Mouse (Mus musculus) thymus, postnatal 4 days (tissue): ENCODE data around the gene Otop3.
A peak's percentile ranks its signal among the peaks of the same experiment; 100 is the strongest.

Experiments
- DNase-seq: peaks from one replicate; pipeline ENCODE4 v3.0.0; 2021

The Otop3 gene

GRCm38 (mm10) chr11:115334531-115334930 lies at the start of gene Otop3:
Otop3 (plus strand) TSS chr11:115334731.
- DNase-seq = no peak

DNA sequence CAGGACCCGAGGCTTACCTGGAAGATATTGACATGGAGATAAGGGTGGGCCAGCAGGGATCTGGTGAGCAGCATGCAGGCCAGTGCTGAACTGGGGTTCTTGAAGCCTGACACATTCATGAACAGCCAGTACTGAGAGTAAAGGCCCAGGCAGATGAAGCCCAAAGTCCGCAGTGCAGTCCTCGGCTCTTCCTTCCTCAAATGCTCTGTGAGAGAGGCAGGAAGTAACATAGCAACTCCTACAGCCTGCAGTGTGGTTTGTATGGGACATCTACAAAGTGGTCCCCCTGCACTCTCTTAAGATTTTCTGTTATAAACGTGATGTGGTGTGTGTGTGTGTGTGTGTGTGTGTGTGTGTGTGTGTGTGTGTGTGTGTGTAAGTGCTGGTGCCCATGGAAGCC lies 49.2 kb upstream of the Otop3 start:
- no peak for DNase-seq

GRCm38 (mm10) chr11:115286201-115286993 lies 48.1 kb upstream of the Otop3 start:
- DNase-seq = no peak

- DNase-seq = no peak
These were observed 47.1 kb upstream of the Otop3 start for GRCm38 (mm10) chr11:115287386-115287785.

DNA sequence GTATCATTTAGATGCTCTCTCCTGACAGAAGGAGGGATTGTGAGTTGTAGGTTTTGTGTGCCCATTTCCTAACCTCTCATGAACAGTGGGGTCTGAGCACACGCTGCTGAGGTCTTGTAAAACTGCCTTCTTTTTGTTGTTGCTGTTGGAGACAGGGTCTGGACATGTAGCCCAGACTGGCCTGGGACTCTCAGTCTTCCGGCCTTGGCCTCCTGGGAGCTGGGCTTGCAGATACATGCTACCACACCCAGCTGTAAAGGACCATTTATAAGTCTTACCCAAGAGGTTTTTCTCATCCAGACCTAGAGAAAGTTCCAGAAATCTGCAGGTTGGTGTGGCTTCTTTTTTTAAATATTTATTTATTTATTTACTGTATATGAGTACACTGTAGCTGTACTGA lies 46.2 kb upstream of the Otop3 start:
- DNase-seq = no peak

DNA sequence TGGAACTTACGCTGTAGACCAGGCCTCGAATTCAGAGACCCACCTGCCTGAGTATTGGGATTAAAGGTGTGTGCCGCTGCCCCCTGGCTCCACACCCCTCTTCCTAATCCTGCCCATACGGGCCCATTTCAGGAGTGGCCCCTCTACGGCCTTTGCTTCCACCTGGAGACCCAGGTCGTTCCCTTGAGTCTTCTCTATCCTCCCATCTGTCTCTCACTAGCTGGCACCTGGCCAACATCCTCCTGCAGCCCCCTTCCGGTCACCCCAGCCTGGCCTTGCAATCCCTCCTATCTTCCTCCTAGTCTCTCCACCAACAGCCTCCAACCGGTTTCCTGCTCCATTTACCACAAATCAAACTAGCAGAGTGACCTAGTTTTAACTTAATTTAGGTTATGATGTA lies 44.6 kb upstream of the Otop3 start:
- DNase-seq = no peak

DNA sequence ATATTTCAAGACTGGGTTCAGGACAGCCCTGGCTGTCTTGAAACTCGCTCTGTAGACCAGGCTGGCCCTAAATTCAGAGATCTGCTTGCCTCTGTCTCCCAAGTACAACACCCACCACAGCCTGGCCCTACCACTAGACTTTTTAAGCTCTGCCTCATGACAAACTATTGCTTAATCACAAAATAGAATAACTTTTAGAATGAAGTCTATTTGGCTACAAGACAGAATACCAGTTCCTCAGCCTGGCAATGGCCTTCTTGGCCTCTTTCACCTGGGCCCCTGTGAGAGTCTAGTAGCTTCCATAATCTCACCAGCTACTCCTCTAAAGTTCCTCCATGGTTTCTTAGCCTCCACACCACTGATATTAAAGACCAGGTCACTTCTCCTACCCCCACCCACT lies 44.2 kb upstream of the Otop3 start:
- no peak for DNase-seq

DNA sequence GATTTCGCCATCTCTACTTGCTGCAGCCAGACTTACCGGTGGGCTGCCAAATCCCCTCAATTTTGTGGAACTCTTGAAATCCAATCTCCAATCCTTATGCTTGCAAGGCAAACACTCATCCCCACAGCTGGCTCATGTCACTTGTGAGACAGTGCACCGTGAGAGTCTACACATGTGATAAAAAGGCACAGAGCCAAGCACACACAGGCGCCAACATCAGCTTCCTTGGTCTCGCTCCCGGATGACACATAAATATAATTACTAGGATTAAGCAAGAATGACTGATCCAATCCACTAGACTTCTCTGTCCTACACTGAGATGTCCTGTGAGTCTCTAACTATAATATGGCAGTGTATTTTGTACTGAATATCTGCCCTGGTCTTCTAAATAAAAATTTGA lies 43.6 kb upstream of the Otop3 start:
- no peak for DNase-seq

- no peak for DNase-seq
These were observed 43.0 kb upstream of the Otop3 start for GRCm38 (mm10) chr11:115291503-115291902.

DNA sequence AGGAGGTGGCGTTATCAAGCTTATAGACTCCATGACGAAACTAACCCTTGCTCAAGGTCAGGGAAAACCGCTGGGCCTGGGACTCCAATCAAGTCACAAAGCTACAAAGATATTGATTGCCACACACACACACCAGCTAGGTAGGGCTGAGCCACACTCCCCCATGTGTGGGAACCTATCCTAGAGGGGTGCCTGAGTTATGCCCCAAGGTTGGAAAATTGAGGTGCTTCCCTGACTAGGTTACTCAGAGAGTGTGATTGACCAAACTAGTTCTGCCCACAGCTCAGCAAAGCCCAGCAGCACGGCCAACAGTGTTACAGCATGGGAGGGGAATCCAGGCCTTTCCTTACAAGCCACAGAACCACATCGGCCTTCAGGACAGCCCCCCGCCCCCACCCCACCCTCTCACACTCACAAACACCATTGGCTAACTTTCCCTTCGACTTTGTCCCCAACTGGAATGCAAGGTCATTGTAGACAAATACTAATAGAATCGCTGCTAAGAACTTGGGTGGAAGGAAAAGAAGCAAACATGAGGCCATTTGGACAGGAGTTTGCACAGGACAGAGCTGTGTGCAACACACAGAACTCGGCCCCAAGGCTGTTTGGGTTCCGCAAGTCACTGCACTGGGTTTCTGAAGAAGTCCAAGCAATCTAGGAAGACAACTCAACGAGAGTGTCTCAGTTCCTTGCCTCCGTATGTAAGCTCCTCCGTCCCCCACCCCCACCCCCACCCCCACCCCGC lies 41.7 kb upstream of the Otop3 start:
- no peak for DNase-seq

DNA sequence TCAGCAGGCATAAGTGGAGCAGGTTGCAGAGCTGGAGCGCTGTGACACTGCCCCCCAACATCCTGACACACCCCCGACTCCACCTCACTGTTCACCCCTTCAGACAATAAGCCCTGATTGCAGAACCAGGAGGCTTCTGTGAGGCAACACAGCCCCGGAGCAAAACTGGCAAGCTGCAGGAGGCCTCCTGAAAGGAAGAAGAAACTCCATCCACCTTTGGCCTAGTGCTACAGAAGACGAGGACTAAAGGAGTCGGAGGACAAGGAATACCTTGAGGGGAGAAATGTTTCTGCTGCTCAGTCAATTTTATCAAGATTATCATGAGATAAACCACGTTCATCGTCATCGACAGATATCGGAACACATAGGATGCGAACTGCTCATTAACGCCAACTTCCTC lies 38.6 kb upstream of the Otop3 start:
- DNase-seq = no peak

- no peak for DNase-seq
These were observed 37.9 kb upstream of the Otop3 start for GRCm38 (mm10) chr11:115296471-115297210.

- DNase-seq = peak; percentile 86
These were observed 37.2 kb upstream of the Otop3 start, which contains the start of gene Fads6 for GRCm38 (mm10) chr11:115297214-115297826. Fads6 (minus strand) TSS chr11:115297663.

GRCm38 (mm10) chr11:115298160-115298559 lies 36.4 kb upstream of the Otop3 start:
- DNase-seq = no peak

DNA sequence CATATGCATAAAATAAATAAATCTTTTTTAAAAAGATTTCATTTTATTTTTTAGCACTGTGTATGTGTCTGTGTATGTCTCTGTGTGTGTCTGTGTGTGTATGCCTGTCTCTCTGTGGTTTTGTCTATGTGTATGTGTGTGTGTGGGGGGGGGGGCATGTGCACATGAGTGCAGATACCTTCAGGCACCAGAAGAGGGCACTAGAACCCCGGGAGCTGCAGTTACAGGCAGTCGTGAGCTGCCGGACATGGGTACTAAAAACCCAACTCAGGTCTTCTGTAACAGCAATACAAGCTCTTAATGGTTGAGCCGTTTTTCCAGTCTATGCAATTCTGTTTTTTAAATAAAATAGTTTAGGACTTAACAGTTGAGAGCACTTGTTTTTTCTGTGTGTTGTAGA lies 33.8 kb upstream of the Otop3 start:
- DNase-seq = no peak

DNA sequence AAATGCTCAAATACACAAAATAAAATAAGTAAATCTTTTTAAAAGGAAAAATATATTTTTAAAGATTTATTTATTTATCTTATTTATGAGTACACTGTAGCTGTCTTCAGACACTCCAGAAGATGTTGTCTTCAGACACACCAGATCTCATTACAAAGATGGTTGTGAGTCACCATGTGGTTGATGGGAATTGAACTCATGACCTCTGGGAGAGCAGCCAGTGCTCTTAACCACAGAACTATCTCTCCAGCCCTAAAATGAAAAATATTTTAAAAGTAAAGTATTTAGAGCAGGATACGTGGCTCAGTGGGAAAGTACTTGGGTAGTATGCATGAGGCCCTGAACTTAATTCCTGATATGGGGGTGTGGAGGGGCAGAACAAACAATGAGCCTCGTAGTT lies 33.2 kb upstream of the Otop3 start:
- DNase-seq = no peak

GRCm38 (mm10) chr11:115303167-115303566 lies 31.4 kb upstream of the Otop3 start:
- no peak for DNase-seq

- no peak for DNase-seq
These were observed 27.7 kb upstream of the Otop3 start, which contains the start of gene Otop2 for GRCm38 (mm10) chr11:115306863-115307262. Otop2 (plus strand) TSS chr11:115307163.

DNA sequence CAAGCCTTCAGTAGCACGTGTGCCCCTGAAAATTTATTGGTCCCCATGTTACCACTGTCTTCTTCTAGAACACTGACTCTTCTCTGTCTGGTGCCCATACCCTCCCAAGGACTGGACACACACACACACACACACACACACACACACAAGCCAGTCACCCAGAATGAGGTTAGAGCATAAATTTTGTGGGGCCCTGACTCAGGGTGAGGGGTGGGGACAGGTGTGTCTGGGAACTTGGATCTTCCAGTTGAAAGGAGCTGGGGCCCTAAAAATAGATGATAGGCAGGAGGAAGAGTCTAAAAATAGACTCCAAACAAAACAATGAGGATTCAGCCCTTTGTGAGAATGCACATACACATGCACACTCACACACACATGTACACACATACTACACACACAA lies 25.8 kb upstream of the Otop3 start:
- no peak for DNase-seq

DNA sequence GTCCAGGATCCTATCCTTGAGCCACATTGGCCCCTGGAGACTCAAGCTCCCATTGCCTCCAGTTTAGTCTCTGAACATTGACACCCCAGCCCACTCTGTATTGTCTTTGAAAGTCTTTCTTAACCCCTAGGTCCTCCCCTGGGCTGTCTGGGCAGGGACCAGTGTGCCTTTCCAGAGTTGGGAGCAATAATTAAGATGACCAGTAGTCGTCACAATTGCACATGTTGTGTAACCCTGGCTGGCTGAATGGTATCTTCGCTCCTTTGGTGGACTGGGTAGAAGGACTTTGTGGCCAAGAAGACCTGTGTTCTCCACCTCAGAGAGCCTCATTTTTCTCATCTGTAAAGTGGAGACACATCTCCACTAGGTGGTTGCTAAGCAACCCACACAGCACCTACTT lies 20.3 kb upstream of the Otop3 start:
- DNase-seq = no peak

DNA sequence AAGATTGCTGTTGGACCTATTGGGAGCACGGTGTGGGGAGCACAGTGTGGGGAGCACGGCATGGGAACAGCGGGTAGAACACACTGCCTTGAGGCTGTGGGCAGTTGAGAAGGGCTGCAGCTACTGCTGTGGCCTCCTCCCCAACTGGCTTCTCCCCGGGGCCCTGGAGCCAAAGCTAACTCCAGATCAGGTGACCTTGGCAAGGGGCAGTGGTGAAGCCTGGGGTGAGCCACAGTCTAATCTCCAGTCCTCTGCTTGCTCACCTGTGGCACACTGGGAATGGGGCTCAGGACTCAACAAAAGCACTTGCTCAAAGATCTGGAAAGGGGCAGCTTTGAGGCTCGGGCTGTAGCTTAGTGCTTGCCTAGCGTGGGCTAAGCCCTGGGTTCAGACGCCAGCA lies 17.3 kb upstream of the Otop3 start:
- no peak for DNase-seq

GRCm38 (mm10) chr11:115318245-115319027 lies 16.1 kb upstream of the Otop3 start:
- no peak for DNase-seq
